Mouse (Mus musculus): ENCODE results near the gene Ciz1. TPM values are rescaled to one million over a fixed set of nuclear protein-coding genes. Genes with fewer than 3 reads are reported as not detected.

Gene Ciz1
- polyA plus RNA-seq, 1 experiment, result 34.3 TPM

DNA sequence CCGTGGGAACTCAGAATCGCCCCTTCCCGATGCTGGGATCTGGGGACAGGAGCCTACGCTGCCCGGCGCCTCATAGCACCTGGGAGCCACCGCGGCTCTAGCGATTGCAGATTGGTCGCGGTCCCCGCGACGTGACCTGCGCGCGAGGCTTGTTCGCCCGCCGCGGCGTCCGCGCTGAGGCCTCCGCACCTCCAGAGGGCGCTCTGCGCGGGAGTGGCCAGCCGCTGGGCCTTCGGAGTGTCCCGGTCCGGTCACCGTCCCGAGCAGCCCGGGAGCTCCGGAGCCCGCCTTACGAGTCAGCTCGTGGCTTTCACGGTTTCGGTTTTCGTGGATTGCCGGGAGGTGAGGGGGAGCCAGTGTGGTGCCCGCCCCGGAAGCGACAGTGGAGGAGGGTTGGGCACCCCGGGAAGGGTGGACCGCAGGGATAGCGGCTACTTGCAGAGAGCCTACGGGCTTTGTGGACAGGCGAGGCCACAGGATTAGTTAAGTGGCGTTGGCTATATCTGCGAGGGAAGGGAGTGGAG, 10.8 kb downstream of the Ciz1 start:
- Histone ChIP-seq H3K36me3 (ENCODE audit: control insufficient read depth, insufficient read depth, low read length, poor library complexity, severe bottlenecking) (no peaks in the 10 kb centered on the region), H3K4me3 (ENCODE audit: low read depth, low read length) (peak overlapping the region; percentile 87), H3K27ac (ENCODE audit: insufficient read depth, low read length) (no peak overlapping the region), H3K9me3 (replicated peaks; ENCODE audit: control insufficient read depth, insufficient read depth, low read length, poor library complexity, severe bottlenecking) (no peaks in the 10 kb centered on the region), H3K4me1 (ENCODE audit: control insufficient read depth, insufficient read depth, low read length) (no peaks in the 10 kb centered on the region), H3K9ac (ENCODE audit: low read depth, poor library complexity, severe bottlenecking) (peak overlapping the region; percentile 57), H3K27me3 (ENCODE audit: control insufficient read depth, insufficient read depth, low read length, poor library complexity, severe bottlenecking) (no peaks in the 10 kb centered on the region)
- no peak for TF ChIP-seq EP300 (IDR thresholded peaks at IDR 0.05; ENCODE audit: insufficient read depth, low read depth, low read length)
- no peak for TF ChIP-seq POLR2A (IDR thresholded peaks at IDR 0.05; ENCODE audit: insufficient read depth, low read length)
- peak; percentile 68 for TF ChIP-seq CTCF (IDR thresholded peaks at IDR 0.05; ENCODE audit: low read depth, low read length)

DNA sequence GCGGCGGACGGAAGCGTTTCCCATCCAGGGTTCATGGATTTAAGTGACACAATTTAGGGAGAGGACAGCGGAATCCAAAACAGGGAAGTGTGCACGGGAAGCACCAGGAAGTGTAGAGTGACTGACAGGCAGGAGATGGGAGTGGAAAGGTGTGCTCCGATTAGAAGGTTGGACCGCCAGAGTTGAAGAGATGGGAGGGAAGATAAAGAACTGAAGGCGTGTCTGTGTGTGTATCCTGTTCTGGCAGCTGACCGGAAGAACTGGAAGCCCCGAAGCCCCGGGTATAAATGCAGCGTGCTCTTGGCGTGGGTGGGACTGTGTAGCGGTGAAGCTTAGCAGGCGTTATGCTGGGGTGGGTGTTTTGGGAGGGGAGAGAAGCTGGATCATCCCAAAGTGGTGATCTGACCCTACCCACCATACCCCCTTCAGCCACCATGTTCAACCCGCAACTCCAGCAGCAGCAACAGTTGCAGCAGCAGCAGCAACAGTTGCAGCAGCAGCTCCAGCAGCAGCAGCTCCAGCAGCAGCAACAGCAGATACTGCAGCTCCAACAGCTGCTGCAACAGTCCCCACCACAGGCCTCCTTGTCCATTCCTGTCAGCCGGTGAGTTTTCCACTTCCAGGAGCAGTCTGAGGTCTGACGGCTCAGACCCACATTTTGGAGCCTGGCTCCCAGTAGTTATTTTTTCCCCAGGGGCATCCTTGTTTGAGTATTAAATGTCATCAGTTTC, 11.4 kb downstream of the Ciz1 start:
- H3K36me3 ChIP-seq (ENCODE audit: control insufficient read depth, insufficient read depth, low read length, poor library complexity, severe bottlenecking), result no peaks in the 10 kb centered on the region
- TF ChIP-seq CTCF (IDR thresholded peaks at IDR 0.05; ENCODE audit: low read depth, low read length), result no peak
- no peak for TF ChIP-seq EP300 (IDR thresholded peaks at IDR 0.05; ENCODE audit: insufficient read depth, low read depth, low read length)
- no peak for TF ChIP-seq POLR2A (IDR thresholded peaks at IDR 0.05; ENCODE audit: insufficient read depth, low read length)
- H3K9me3 ChIP-seq (replicated peaks; ENCODE audit: control insufficient read depth, insufficient read depth, low read length, poor library complexity, severe bottlenecking), result no peaks in the 10 kb centered on the region

GRCm38 (mm10) chr2:32364121-32364520, 12.0 kb downstream of the Ciz1 start:
- Histone ChIP-seq H3K4me3 (ENCODE audit: low read depth, low read length) (no peak overlapping the region), H3K9ac (ENCODE audit: low read depth, poor library complexity, severe bottlenecking) (no peak overlapping the region), H3K27me3 (ENCODE audit: control insufficient read depth, insufficient read depth, low read length, poor library complexity, severe bottlenecking) (no peaks in the 10 kb centered on the region), H3K27ac (ENCODE audit: insufficient read depth, low read length) (no peak overlapping the region), H3K36me3 (ENCODE audit: control insufficient read depth, insufficient read depth, low read length, poor library complexity, severe bottlenecking) (no peaks in the 10 kb centered on the region), H3K4me1 (ENCODE audit: control insufficient read depth, insufficient read depth, low read length) (no peaks in the 10 kb centered on the region), H3K9me3 (replicated peaks; ENCODE audit: control insufficient read depth, insufficient read depth, low read length, poor library complexity, severe bottlenecking) (no peaks in the 10 kb centered on the region)
- TF ChIP-seq EP300 (IDR thresholded peaks at IDR 0.05; ENCODE audit: insufficient read depth, low read depth, low read length) (no peak), CTCF (IDR thresholded peaks at IDR 0.05; ENCODE audit: low read depth, low read length) (no peak), POLR2A (IDR thresholded peaks at IDR 0.05; ENCODE audit: insufficient read depth, low read length) (no peak)

More for the DNA sequence above, 11.4 kb downstream of the Ciz1 start:
- Histone ChIP-seq H3K4me3 (ENCODE audit: low read depth, low read length) (peak overlapping the region; percentile 87), H3K27me3 (ENCODE audit: control insufficient read depth, insufficient read depth, low read length, poor library complexity, severe bottlenecking) (no peaks in the 10 kb centered on the region), H3K9ac (ENCODE audit: low read depth, poor library complexity, severe bottlenecking) (peak overlapping the region; percentile 57), H3K4me1 (ENCODE audit: control insufficient read depth, insufficient read depth, low read length) (no peaks in the 10 kb centered on the region), H3K27ac (ENCODE audit: insufficient read depth, low read length) (no peak overlapping the region)

- Histone ChIP-seq H3K4me1 (ENCODE audit: control insufficient read depth, insufficient read depth, low read length) (no peaks in the 10 kb centered on the region), H3K4me3 (ENCODE audit: low read depth, low read length) (no peak overlapping the region), H3K9me3 (replicated peaks; ENCODE audit: control insufficient read depth, insufficient read depth, low read length, poor library complexity, severe bottlenecking) (no peaks in the 10 kb centered on the region), H3K27ac (ENCODE audit: insufficient read depth, low read length) (no peak overlapping the region), H3K9ac (ENCODE audit: low read depth, poor library complexity, severe bottlenecking) (no peak overlapping the region), H3K27me3 (ENCODE audit: control insufficient read depth, insufficient read depth, low read length, poor library complexity, severe bottlenecking) (no peaks in the 10 kb centered on the region), H3K36me3 (ENCODE audit: control insufficient read depth, insufficient read depth, low read length, poor library complexity, severe bottlenecking) (no peaks in the 10 kb centered on the region)
- TF ChIP-seq CTCF (IDR thresholded peaks at IDR 0.05; ENCODE audit: low read depth, low read length), result no peak
- no peak for TF ChIP-seq EP300 (IDR thresholded peaks at IDR 0.05; ENCODE audit: insufficient read depth, low read depth, low read length)
- no peak for TF ChIP-seq POLR2A (IDR thresholded peaks at IDR 0.05; ENCODE audit: insufficient read depth, low read length)
Observed at GRCm38 (mm10) chr2:32367315-32367714, 15.2 kb downstream of the Ciz1 start.

- TF ChIP-seq EP300 (IDR thresholded peaks at IDR 0.05; ENCODE audit: insufficient read depth, low read depth, low read length), result no peak
- no peak for TF ChIP-seq CTCF (IDR thresholded peaks at IDR 0.05; ENCODE audit: low read depth, low read length)
- no peak for TF ChIP-seq POLR2A (IDR thresholded peaks at IDR 0.05; ENCODE audit: insufficient read depth, low read length)
- H3K36me3 ChIP-seq (ENCODE audit: control insufficient read depth, insufficient read depth, low read length, poor library complexity, severe bottlenecking), result no peaks in the 10 kb centered on the region
- H3K4me1 ChIP-seq (ENCODE audit: control insufficient read depth, insufficient read depth, low read length), result no peaks in the 10 kb centered on the region
- no peaks in the 10 kb centered on the region for H3K27me3 ChIP-seq (ENCODE audit: control insufficient read depth, insufficient read depth, low read length, poor library complexity, severe bottlenecking)
- no peak overlapping the region for H3K4me3 ChIP-seq (ENCODE audit: low read depth, low read length)
- H3K27ac ChIP-seq (ENCODE audit: insufficient read depth, low read length), result no peak overlapping the region
- H3K9me3 ChIP-seq (replicated peaks; ENCODE audit: control insufficient read depth, insufficient read depth, low read length, poor library complexity, severe bottlenecking), result no peaks in the 10 kb centered on the region
- no peak overlapping the region for H3K9ac ChIP-seq (ENCODE audit: low read depth, poor library complexity, severe bottlenecking)
Observed at GRCm38 (mm10) chr2:32374191-32374590, 22.1 kb downstream of the Ciz1 start.

DNA sequence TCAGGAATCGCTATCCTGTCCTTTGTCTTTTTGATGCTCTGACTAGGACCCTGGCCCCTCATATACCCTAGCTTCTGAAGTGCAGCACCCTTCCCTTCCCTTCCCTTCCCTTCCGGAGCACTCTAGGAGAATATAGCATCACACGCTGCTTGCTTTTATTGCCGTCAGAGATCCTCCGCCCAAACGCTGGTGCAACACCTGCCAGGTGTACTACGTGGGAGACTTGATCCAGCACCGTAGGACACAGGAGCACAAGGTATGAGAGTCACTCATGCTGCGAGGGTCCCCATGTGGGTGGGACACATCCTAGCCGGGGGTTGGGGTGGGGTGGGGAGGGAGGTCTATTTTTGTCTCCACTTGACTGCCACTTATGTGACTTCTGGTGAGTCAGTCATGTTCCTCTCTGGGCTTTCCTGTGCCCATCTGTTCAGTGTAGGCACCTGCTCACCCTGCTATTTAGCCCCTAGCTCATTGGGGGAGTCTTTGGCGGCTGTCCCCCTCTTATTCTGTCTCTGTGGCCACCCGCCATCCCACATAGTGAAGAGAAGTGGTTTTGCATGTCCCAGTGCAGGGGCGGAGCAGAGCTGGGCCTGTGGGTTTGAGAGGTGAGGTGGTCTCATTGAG, 23.3 kb downstream of the Ciz1 start:
- no peaks in the 10 kb centered on the region for H3K4me1 ChIP-seq (ENCODE audit: control insufficient read depth, insufficient read depth, low read length)
- H3K4me3 ChIP-seq (ENCODE audit: low read depth, low read length), result no peak overlapping the region
- H3K36me3 ChIP-seq (ENCODE audit: control insufficient read depth, insufficient read depth, low read length, poor library complexity, severe bottlenecking), result no peaks in the 10 kb centered on the region
- H3K27ac ChIP-seq (ENCODE audit: insufficient read depth, low read length), result no peak overlapping the region
- no peak overlapping the region for H3K9ac ChIP-seq (ENCODE audit: low read depth, poor library complexity, severe bottlenecking)
- no peak for TF ChIP-seq CTCF (IDR thresholded peaks at IDR 0.05; ENCODE audit: low read depth, low read length)
- no peak for TF ChIP-seq POLR2A (IDR thresholded peaks at IDR 0.05; ENCODE audit: insufficient read depth, low read length)
- no peak for TF ChIP-seq EP300 (IDR thresholded peaks at IDR 0.05; ENCODE audit: insufficient read depth, low read depth, low read length)
- H3K9me3 ChIP-seq (replicated peaks; ENCODE audit: control insufficient read depth, insufficient read depth, low read length, poor library complexity, severe bottlenecking), result no peaks in the 10 kb centered on the region
- H3K27me3 ChIP-seq (ENCODE audit: control insufficient read depth, insufficient read depth, low read length, poor library complexity, severe bottlenecking), result no peaks in the 10 kb centered on the region
